Mouse (Mus musculus): ENCODE measurements around the gene Ddx1. TPM values are rescaled to one million over a fixed set of nuclear protein-coding genes. Genes with fewer than 3 reads are reported as not detected.

The Ddx1 gene
- polyA plus RNA-seq (2015; fragmentation: Nextera tagmentation; extraction: Ambion mirVana) = 120 and 123 TPM in 2 replicates

GRCm38 (mm10) chr12:13248691-13249572 lies at the start of gene Ddx1:
Gene Ddx1, minus strand, starts transcription at chr12:13249213.
- Histone ChIP-seq H3K4me2 (replicated peaks) (peak within 1 kb of the TSS; percentile 51), H3K4me3 (replicated peaks) (peak within 1 kb of the TSS; percentile 77), H3K9me3 (replicated peaks) (no peaks in the 10 kb centered on the region), H3K4me1 (peaks cover 13% of the 10 kb centered on the region; the same call in 1 of the 2 replicates), H3K27ac (replicated peaks) (peak within 1 kb of the TSS; percentile 72), H3K9ac (peak within 1 kb of the TSS; percentile 69), H3K36me3 (peaks cover 4% of the 10 kb centered on the region; the same call in 1 of the 2 replicates), H3K27me3 (no peaks in the 10 kb centered on the region)
- WGBS = 2% methylated on average over 58 of the region's 59 CpGs
- ATAC-seq (ENCODE audit: insufficient number of reproducible peaks, low FRiP score, low TSS enrichment, low read depth) = peak; percentile 92

- ATAC-seq (ENCODE audit: insufficient number of reproducible peaks, low FRiP score, low TSS enrichment, low read depth) = peak; percentile 39; the same call in 1 of the 2 replicates
- Histone ChIP-seq H3K4me2 (replicated peaks) (no peak overlapping the region), H3K27me3 (no peaks in the 10 kb centered on the region), H3K27ac (replicated peaks) (no peak overlapping the region), H3K9me3 (replicated peaks) (no peaks in the 10 kb centered on the region), H3K4me3 (replicated peaks) (no peak overlapping the region), H3K4me1 (no peaks in the 10 kb centered on the region), H3K36me3 (peaks cover 6% of the 10 kb centered on the region; the same call in 1 of the 2 replicates), H3K9ac (no peak overlapping the region)
- WGBS = 38% methylated on average over 3 of the region's 3 CpGs
These were observed 44.4 kb upstream of the Ddx1 start for GRCm38 (mm10) chr12:13293421-13293881.

GRCm38 (mm10) chr12:13291453-13291852 lies 42.4 kb upstream of the Ddx1 start:
- Histone ChIP-seq H3K9me3 (replicated peaks) (no peaks in the 10 kb centered on the region), H3K27me3 (no peaks in the 10 kb centered on the region), H3K9ac (no peak overlapping the region), H3K4me2 (replicated peaks) (no peak overlapping the region), H3K4me1 (no peaks in the 10 kb centered on the region), H3K4me3 (replicated peaks) (no peak overlapping the region), H3K27ac (replicated peaks) (no peak overlapping the region), H3K36me3 (peaks cover 12% of the 10 kb centered on the region)
- no peak for ATAC-seq (ENCODE audit: insufficient number of reproducible peaks, low FRiP score, low TSS enrichment, low read depth)
- 80% methylated on average over 2 of the region's 2 CpGs for WGBS

GRCm38 (mm10) chr12:13269570-13270390 lies 20.8 kb upstream of the Ddx1 start:
- WGBS = 41% methylated on average over 16 of the region's 16 CpGs
- ATAC-seq (ENCODE audit: insufficient number of reproducible peaks, low FRiP score, low TSS enrichment, low read depth) = peak; percentile 15; the same call in 1 of the 2 replicates
- no peaks in the 10 kb centered on the region for H3K27me3 ChIP-seq

GRCm38 (mm10) chr12:13268826-13269449 lies 19.9 kb upstream of the Ddx1 start, which contains the start of gene Nbas:
Gene Nbas, plus strand, starts transcription at chr12:13269133.
- ATAC-seq (ENCODE audit: insufficient number of reproducible peaks, low FRiP score, low TSS enrichment, low read depth) = peak; percentile 87
- H3K27me3 ChIP-seq = no peaks in the 10 kb centered on the region
- peaks cover 8% of the 10 kb centered on the region for H3K4me1 ChIP-seq
- H3K9ac ChIP-seq = peak within 1 kb of the TSS; percentile 47
- H3K9me3 ChIP-seq (replicated peaks) = no peaks in the 10 kb centered on the region
- H3K27ac ChIP-seq (replicated peaks) = 0 out of 2 replicates have a peak within 1 kb of the TSS, but pooled peaks have one; percentile 5
- peaks cover under 1% of the 10 kb centered on the region; the same call in 1 of the 2 replicates for H3K36me3 ChIP-seq
- peak within 1 kb of the TSS; percentile 84 for H3K4me3 ChIP-seq (replicated peaks)
- 3% methylated on average over 38 of the region's 38 CpGs for WGBS
- H3K4me2 ChIP-seq (replicated peaks) = peak within 1 kb of the TSS; percentile 71

More at GRCm38 (mm10) chr12:13269570-13270390, 20.8 kb upstream of the Ddx1 start:
- H3K4me1 ChIP-seq = peaks cover 8% of the 10 kb centered on the region
- H3K27ac ChIP-seq (replicated peaks) = no peak overlapping the region
- H3K4me3 ChIP-seq (replicated peaks) = peak overlapping the region; percentile 84
- peaks cover 8% of the 10 kb centered on the region; the same call in 1 of the 2 replicates for H3K36me3 ChIP-seq
- H3K9ac ChIP-seq = peak overlapping the region; percentile 47
- H3K4me2 ChIP-seq (replicated peaks) = peak overlapping the region; percentile 71
- H3K9me3 ChIP-seq (replicated peaks) = no peaks in the 10 kb centered on the region

- Histone ChIP-seq H3K4me1 (peaks cover 8% of the 10 kb centered on the region), H3K4me2 (replicated peaks) (peak overlapping the region; percentile 71), H3K36me3 (no peaks in the 10 kb centered on the region), H3K27ac (replicated peaks) (no peak overlapping the region), H3K27me3 (no peaks in the 10 kb centered on the region), H3K9ac (no peak overlapping the region), H3K4me3 (replicated peaks) (peak overlapping the region; percentile 84), H3K9me3 (replicated peaks) (no peaks in the 10 kb centered on the region)
- 0 out of 2 replicates have a peak, but pooled peaks have one; percentile 15 for ATAC-seq (ENCODE audit: insufficient number of reproducible peaks, low FRiP score, low TSS enrichment, low read depth)
- 42% methylated on average over 3 of the region's 3 CpGs for WGBS
These were observed 19.4 kb upstream of the Ddx1 start for GRCm38 (mm10) chr12:13268412-13268811.

- H3K4me1 ChIP-seq = no peaks in the 10 kb centered on the region
- H3K9ac ChIP-seq = no peak overlapping the region
- no peak overlapping the region for H3K27ac ChIP-seq (replicated peaks)
- no peaks in the 10 kb centered on the region for H3K36me3 ChIP-seq
- no peaks in the 10 kb centered on the region for H3K27me3 ChIP-seq
- no peak for ATAC-seq (ENCODE audit: insufficient number of reproducible peaks, low FRiP score, low TSS enrichment, low read depth)
- whole genome bisulfite sequencing = 84% methylated on average over 2 of the region's 2 CpGs
- H3K4me2 ChIP-seq (replicated peaks) = no peak overlapping the region
- H3K9me3 ChIP-seq (replicated peaks) = no peaks in the 10 kb centered on the region
- H3K4me3 ChIP-seq (replicated peaks) = no peak overlapping the region
These were observed 6.7 kb upstream of the Ddx1 start for GRCm38 (mm10) chr12:13255701-13256100.

GRCm38 (mm10) chr12:13255068-13255467 lies 6.1 kb upstream of the Ddx1 start:
- H3K4me1 ChIP-seq = no peaks in the 10 kb centered on the region
- H3K4me3 ChIP-seq (replicated peaks) = no peak overlapping the region
- no peaks in the 10 kb centered on the region for H3K9me3 ChIP-seq (replicated peaks)
- no peaks in the 10 kb centered on the region for H3K27me3 ChIP-seq
- no peaks in the 10 kb centered on the region for H3K36me3 ChIP-seq
- ATAC-seq (ENCODE audit: insufficient number of reproducible peaks, low FRiP score, low TSS enrichment, low read depth) = no peak
- WGBS = 53% methylated on average over 3 of the region's 3 CpGs
- no peak overlapping the region for H3K27ac ChIP-seq (replicated peaks)
- no peak overlapping the region for H3K4me2 ChIP-seq (replicated peaks)
- no peak overlapping the region for H3K9ac ChIP-seq

GRCm38 (mm10) chr12:13249573-13249919 lies 533 bp upstream of the Ddx1 start:
- no peaks in the 10 kb centered on the region for H3K9me3 ChIP-seq (replicated peaks)
- peak overlapping the region; percentile 69 for H3K9ac ChIP-seq
- no peak overlapping the region for H3K27ac ChIP-seq (replicated peaks)
- no peak for ATAC-seq (ENCODE audit: insufficient number of reproducible peaks, low FRiP score, low TSS enrichment, low read depth)
- H3K4me2 ChIP-seq (replicated peaks) = peak overlapping the region; percentile 51
- peak overlapping the region; percentile 77 for H3K4me3 ChIP-seq (replicated peaks)
- no peaks in the 10 kb centered on the region for H3K27me3 ChIP-seq
- H3K36me3 ChIP-seq = no peaks in the 10 kb centered on the region; the same call in 1 of the 2 replicates
- 82% methylated on average over 3 of the region's 3 CpGs for WGBS
- peaks cover 13% of the 10 kb centered on the region; the same call in 1 of the 2 replicates for H3K4me1 ChIP-seq

- no peak overlapping the region for H3K9ac ChIP-seq
- H3K4me1 ChIP-seq = peaks cover 4% of the 10 kb centered on the region; the same call in 1 of the 2 replicates
- H3K4me2 ChIP-seq (replicated peaks) = no peak overlapping the region
- no peak overlapping the region for H3K27ac ChIP-seq (replicated peaks)
- H3K4me3 ChIP-seq (replicated peaks) = no peak overlapping the region
- H3K27me3 ChIP-seq = no peaks in the 10 kb centered on the region
- ATAC-seq (ENCODE audit: insufficient number of reproducible peaks, low FRiP score, low TSS enrichment, low read depth) = no peak
- H3K9me3 ChIP-seq (replicated peaks) = no peaks in the 10 kb centered on the region
- peaks cover 53% of the 10 kb centered on the region for H3K36me3 ChIP-seq
These were observed 6.6 kb downstream of the Ddx1 start for GRCm38 (mm10) chr12:13242453-13242852.

Measured in embryonic facial prominence, embryonic 15.5 days (tissue).